Mouse (Mus musculus): ENCODE data around the gene Olfr8. TPM values are rescaled to one million over a fixed set of nuclear protein-coding genes. Genes with fewer than 3 reads are reported as not detected.

Gene Olfr8
- not detected for total RNA-seq (2023)

GRCm38 (mm10) chr10:78950336-78950735, at the start of gene Olfr8:
Gene Olfr8, plus strand, starts transcription at chr10:78950636.

GRCm38 (mm10) chr10:78912871-78913270, 37.6 kb upstream of the Olfr8 start, which contains the start of gene Olfr1354:
Gene Olfr1354, plus strand, starts transcription at chr10:78913171.

GRCm38 (mm10) chr10:78963009-78963408, 12.6 kb downstream of the Olfr8 start, which contains the start of gene Olfr1353:
Gene Olfr1353, plus strand, starts transcription at chr10:78963309.

GRCm38 (mm10) chr10:78980750-78981149, 30.3 kb downstream of the Olfr8 start, which contains the start of gene Olfr1352:
Gene Olfr1352, plus strand, starts transcription at chr10:78981050.

Other genes starting within 250 kb of the Olfr8 start
- gene Casp14, start 232.3 kb upstream of the Olfr8 start, total RNA-seq (2023) = not detected
- gene Ccdc105, start 197.6 kb upstream of the Olfr8 start, total RNA-seq (2023) = not detected
- gene Slc1a6, start 170.1 kb upstream of the Olfr8 start, total RNA-seq (2023) = not detected
- not detected for gene Olfr1356, start 98.5 kb upstream of the Olfr8 start, total RNA-seq (2023)
- gene Olfr1355, start 75.1 kb upstream of the Olfr8 start, total RNA-seq (2023) = not detected
- gene Olfr1354, start 37.5 kb upstream of the Olfr8 start, total RNA-seq (2023) = not detected
- not detected for gene Olfr1353, start 12.7 kb downstream of the Olfr8 start, total RNA-seq (2023)
- gene Olfr1352, start 30.4 kb downstream of the Olfr8 start, total RNA-seq (2023) = not detected
- not detected for gene Olfr1351, start 61.8 kb downstream of the Olfr8 start, total RNA-seq (2023)
- not detected for gene Olfr57, start 78.1 kb downstream of the Olfr8 start, total RNA-seq (2023)
- gene 2610008E11Rik, start 147.0 kb downstream of the Olfr8 start, total RNA-seq (2023) = 1 to 10 TPM; 7.0 to 8.7 TPM
- gene Vmn2r80, start 198.1 kb downstream of the Olfr8 start, total RNA-seq (2023) = not detected

Data from monocyte, adult 59 days (primary cell).